Mouse (Mus musculus): ENCODE data around the gene Tpbpb. TPM values are rescaled to one million over a fixed set of nuclear protein-coding genes. Genes with fewer than 3 reads are reported as not detected.
"Not testable (repeated sequence)": the region's sequence is repeated elsewhere in the genome, so short reads cannot be mapped to it uniquely, and the experiment has no call there.

The Tpbpb gene
- polyA plus RNA-seq (2015; fragmentation: Nextera tagmentation; extraction: Ambion mirVana) = not detected in 2 replicates

- not testable (repeated sequence) for H3K4me3 ChIP-seq (replicated peaks); H3K9ac ChIP-seq; H3K9me3 ChIP-seq (replicated peaks); H3K4me1 ChIP-seq; H3K36me3 ChIP-seq; ATAC-seq (replicated peaks; ENCODE audit: low FRiP score); H3K4me2 ChIP-seq; H3K27ac ChIP-seq; H3K27me3 ChIP-seq
- 94% methylated on average over 2 of the region's 2 CpGs for WGBS
Measured at GRCm38 (mm10) chr13:60904780-60905179, at the start of gene Tpbpb. Gene Tpbpb, minus strand, starts transcription at chr13:60904880.

DNA sequence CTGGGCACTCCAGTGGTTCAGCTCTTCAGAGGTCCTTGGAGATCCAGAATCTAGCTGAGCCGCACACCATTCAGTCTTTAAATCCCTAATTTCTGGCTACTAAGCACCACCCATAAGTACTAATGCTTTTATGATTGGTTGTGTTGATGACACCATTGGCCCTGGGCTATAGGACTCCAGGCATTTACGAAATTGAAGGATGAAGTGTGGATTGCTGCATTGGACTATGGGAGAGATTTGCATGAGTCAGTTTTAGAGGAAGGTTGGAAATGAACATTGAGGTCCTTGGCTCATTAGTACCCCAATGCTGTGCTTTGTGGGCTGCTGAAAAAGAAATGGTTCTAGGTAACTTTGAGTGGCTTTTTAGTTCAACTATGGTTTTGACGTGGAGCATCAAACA is 37.2 kb upstream of the Tpbpb start, which contains the start of gene Tpbpa:
Tpbpa (minus strand) TSS at position 101 of the 400 bp plus-strand sequence.
- not testable (repeated sequence) for H3K4me1 ChIP-seq; H3K9ac ChIP-seq; H3K4me3 ChIP-seq (replicated peaks); ATAC-seq (replicated peaks; ENCODE audit: low FRiP score); H3K4me2 ChIP-seq; H3K9me3 ChIP-seq (replicated peaks); H3K27me3 ChIP-seq; H3K27ac ChIP-seq; H3K36me3 ChIP-seq
- WGBS = 80% methylated on average over 3 of the region's 3 CpGs

GRCm38 (mm10) chr13:60936500-60936901 is 31.8 kb upstream of the Tpbpb start, which contains the start of the genes Gm49391 and Ctla2a:
Gene Gm49391, minus strand, starts transcription at chr13:60936571.
Gene Ctla2a, minus strand, starts transcription at chr13:60936625.
- no peaks in the 10 kb centered on the region for H3K36me3 ChIP-seq
- H3K4me1 ChIP-seq = no peaks in the 10 kb centered on the region
- H3K27ac ChIP-seq = peak within 1 kb of the TSS; percentile 37; the same call in 1 of the 2 replicates
- H3K9me3 ChIP-seq (replicated peaks) = no peaks in the 10 kb centered on the region
- ATAC-seq (replicated peaks; ENCODE audit: low FRiP score) = peak; percentile 71
- 50% methylated on average over 5 of the region's 5 CpGs for WGBS
- no peak within 1 kb of the TSS for H3K4me3 ChIP-seq (replicated peaks)
- no peaks in the 10 kb centered on the region for H3K27me3 ChIP-seq
- H3K9ac ChIP-seq = no peak within 1 kb of the TSS
- no peak within 1 kb of the TSS for H3K4me2 ChIP-seq

DNA sequence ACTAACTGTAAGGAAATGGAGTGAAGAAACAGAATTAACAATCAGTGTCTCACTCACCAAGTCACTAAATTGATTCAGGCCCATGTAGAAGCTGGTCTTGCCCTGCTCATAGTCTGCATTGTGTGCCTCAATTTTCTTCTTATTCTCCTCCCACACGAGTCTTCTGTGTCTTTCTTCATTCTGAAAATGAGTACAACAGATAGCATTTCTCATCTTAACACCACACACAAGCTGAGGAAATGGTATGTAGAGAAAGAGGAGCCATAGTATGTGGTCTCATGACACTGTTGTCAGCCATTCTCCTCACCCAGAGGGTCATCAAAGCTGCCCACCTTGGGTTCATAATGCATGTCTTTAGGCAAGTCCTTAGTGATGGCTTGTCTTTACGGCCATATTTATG is 30.8 kb upstream of the Tpbpb start, which contains the start of gene Gm49393:
Gm49393 (minus strand) TSS at position 101 of the 400 bp plus-strand sequence.
- not testable (repeated sequence) for H3K27ac ChIP-seq; H3K36me3 ChIP-seq; H3K4me3 ChIP-seq (replicated peaks); H3K9me3 ChIP-seq (replicated peaks); H3K4me1 ChIP-seq; H3K4me2 ChIP-seq; H3K9ac ChIP-seq; ATAC-seq (replicated peaks; ENCODE audit: low FRiP score); H3K27me3 ChIP-seq
- 61% methylated on average over 2 of the region's 2 CpGs for WGBS

DNA sequence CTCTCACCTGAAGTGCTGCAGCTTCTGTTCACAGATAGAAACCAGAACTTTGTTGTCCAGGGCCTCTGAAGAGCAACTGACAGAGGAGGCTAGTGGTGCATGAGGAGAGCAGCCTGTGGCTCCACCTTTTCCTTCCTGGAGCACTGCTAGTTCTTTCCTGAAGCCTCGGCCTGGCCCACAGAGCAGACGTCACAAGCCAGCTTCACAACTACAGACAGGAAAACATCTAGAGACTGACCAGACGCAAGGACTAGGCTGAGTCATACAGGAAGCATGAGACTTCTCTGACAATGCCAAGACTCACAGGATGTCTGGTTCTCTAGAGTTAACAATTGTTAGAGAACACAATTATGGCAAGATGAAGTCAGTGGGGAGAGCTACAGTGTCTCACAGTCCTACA is 7.4 kb downstream of the Tpbpb start, which contains the start of gene Ctla2b:
Ctla2b (minus strand) TSS at position 120 of the 400 bp plus-strand sequence.
- 66% methylated on average over 3 of the region's 3 CpGs for WGBS

GRCm38 (mm10) chr13:60896794-60897193 is 7.9 kb downstream of the Tpbpb start, which contains the start of gene Gm49392:
Gene Gm49392, minus strand, starts transcription at chr13:60896894.
- H3K9ac ChIP-seq; H3K27me3 ChIP-seq; H3K27ac ChIP-seq; H3K4me3 ChIP-seq (replicated peaks); H3K4me1 ChIP-seq; H3K4me2 ChIP-seq; ATAC-seq (replicated peaks; ENCODE audit: low FRiP score); H3K9me3 ChIP-seq (replicated peaks); H3K36me3 ChIP-seq: not testable (repeated sequence)
- 85% methylated on average over 8 of the region's 8 CpGs for WGBS

More for the DNA sequence above, 7.4 kb downstream of the Tpbpb start, which contains the start of gene Ctla2b:
- Histone ChIP-seq H3K4me1 (no peaks in the 10 kb centered on the region), H3K27me3 (no peaks in the 10 kb centered on the region), H3K9ac (no peak within 1 kb of the TSS), H3K4me2 (no peak within 1 kb of the TSS), H3K36me3 (no peaks in the 10 kb centered on the region), H3K9me3 (replicated peaks) (no peaks in the 10 kb centered on the region), H3K4me3 (replicated peaks) (no peak within 1 kb of the TSS), H3K27ac (no peak within 1 kb of the TSS)
- ATAC-seq (replicated peaks; ENCODE audit: low FRiP score) = peak; percentile 64

- Histone ChIP-seq H3K4me1 (no peaks in the 10 kb centered on the region), H3K9ac (no peak overlapping the region), H3K27ac (no peak overlapping the region), H3K4me3 (replicated peaks) (no peak overlapping the region), H3K4me2 (no peak overlapping the region), H3K9me3 (replicated peaks) (no peaks in the 10 kb centered on the region), H3K27me3 (no peaks in the 10 kb centered on the region), H3K36me3 (no peaks in the 10 kb centered on the region)
- no peak for ATAC-seq (replicated peaks; ENCODE audit: low FRiP score)
Measured at GRCm38 (mm10) chr13:60895406-60896160, 9.1 kb downstream of the Tpbpb start.

DNA sequence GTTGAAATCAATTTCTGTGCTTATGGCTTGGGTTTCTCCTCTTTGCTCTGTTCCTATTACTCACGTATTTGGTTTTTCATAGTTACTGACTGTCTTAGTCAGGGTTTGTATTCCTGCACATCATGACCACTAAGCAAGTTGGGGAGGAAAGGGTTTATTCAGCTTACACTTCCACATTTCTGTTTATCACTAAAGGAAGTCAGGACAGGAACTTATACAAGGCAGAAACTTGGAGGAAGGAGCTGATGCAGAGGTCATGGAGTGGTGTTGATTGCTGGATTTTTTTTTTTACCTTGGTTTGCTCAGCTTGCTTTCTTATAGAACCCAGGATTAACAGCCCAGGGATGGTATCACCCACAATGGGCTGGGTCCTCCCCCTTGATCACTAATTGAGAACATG is 12.4 kb downstream of the Tpbpb start:
- H3K4me2 ChIP-seq = no peak overlapping the region
- 94% methylated on average over 1 of the region's 1 CpGs for WGBS
- no peaks in the 10 kb centered on the region for H3K4me1 ChIP-seq
- no peak overlapping the region for H3K4me3 ChIP-seq (replicated peaks)
- no peak overlapping the region for H3K9ac ChIP-seq
- H3K9me3 ChIP-seq (replicated peaks) = no peaks in the 10 kb centered on the region
- no peaks in the 10 kb centered on the region for H3K36me3 ChIP-seq
- ATAC-seq (replicated peaks; ENCODE audit: low FRiP score) = no peak
- no peak overlapping the region for H3K27ac ChIP-seq
- no peaks in the 10 kb centered on the region for H3K27me3 ChIP-seq

DNA sequence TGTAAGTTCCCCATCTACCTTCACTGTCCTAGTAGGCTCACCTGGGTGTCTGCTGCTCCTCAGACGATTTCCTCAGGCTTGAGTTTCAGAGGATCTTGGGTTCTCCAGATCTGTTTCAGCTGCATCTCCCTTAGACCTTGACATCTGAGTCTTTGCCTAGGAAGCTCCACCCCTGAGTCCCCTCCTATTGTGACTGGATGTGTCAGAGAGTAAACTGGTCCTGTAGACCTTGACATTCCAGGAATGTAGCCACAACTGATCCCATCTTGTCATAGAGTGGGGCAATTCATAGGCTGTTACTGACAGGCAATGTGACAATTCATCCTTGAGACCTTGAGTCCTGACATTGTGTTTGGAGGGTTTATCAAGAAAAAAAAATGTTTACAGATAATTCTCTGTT is 40.4 kb downstream of the Tpbpb start, which contains the start of gene 4930486L24Rik:
4930486L24Rik (minus strand) TSS at position 195 of the 400 bp plus-strand sequence.
- WGBS = 64% methylated on average over 1 of the region's 1 CpGs
- Histone ChIP-seq H3K27ac (no peak within 1 kb of the TSS), H3K4me1 (no peaks in the 10 kb centered on the region), H3K9ac (no peak within 1 kb of the TSS), H3K4me2 (no peak within 1 kb of the TSS), H3K36me3 (no peaks in the 10 kb centered on the region), H3K9me3 (replicated peaks) (no peaks in the 10 kb centered on the region), H3K4me3 (replicated peaks) (no peak within 1 kb of the TSS), H3K27me3 (no peaks in the 10 kb centered on the region)
- ATAC-seq (replicated peaks; ENCODE audit: low FRiP score) = no peak

Other genes starting within 250 kb of the Tpbpb start
- gene BC051665, start 118.5 kb downstream of the Tpbpb start, polyA plus RNA-seq (2015; fragmentation: Nextera tagmentation; extraction: Ambion mirVana) = not detected in 2 replicates
- not detected in 2 replicates for gene Ctsll3, start 102.0 kb downstream of the Tpbpb start, polyA plus RNA-seq (2015; fragmentation: Nextera tagmentation; extraction: Ambion mirVana)
- 0.17 TPM in 1 of 2 replicates, not detected in the other for gene 4930486L24Rik, start 40.4 kb downstream of the Tpbpb start, polyA plus RNA-seq (2015; fragmentation: Nextera tagmentation; extraction: Ambion mirVana)
- 0.35 and 0.50 TPM in 2 replicates for gene Gm49392, start 8.0 kb downstream of the Tpbpb start, polyA plus RNA-seq (2015; fragmentation: Nextera tagmentation; extraction: Ambion mirVana)
- gene Ctla2b, start 7.4 kb downstream of the Tpbpb start, polyA plus RNA-seq (2015; fragmentation: Nextera tagmentation; extraction: Ambion mirVana) = 3.9 and 4.1 TPM in 2 replicates
- gene Gm49393, start 30.7 kb upstream of the Tpbpb start, polyA plus RNA-seq (2015; fragmentation: Nextera tagmentation; extraction: Ambion mirVana) = 0.87 TPM in 1 of 2 replicates, not detected in the other
- 1.4 and 1.5 TPM in 2 replicates for gene Gm49391, start 31.7 kb upstream of the Tpbpb start, polyA plus RNA-seq (2015; fragmentation: Nextera tagmentation; extraction: Ambion mirVana)
- 30.6 and 33.5 TPM in 2 replicates for gene Ctla2a, start 31.7 kb upstream of the Tpbpb start, polyA plus RNA-seq (2015; fragmentation: Nextera tagmentation; extraction: Ambion mirVana)
- gene Tpbpa, start 37.1 kb upstream of the Tpbpb start, polyA plus RNA-seq (2015; fragmentation: Nextera tagmentation; extraction: Ambion mirVana) = not detected in 2 replicates
- gene Ctsj, start 101.1 kb upstream of the Tpbpb start, polyA plus RNA-seq (2015; fragmentation: Nextera tagmentation; extraction: Ambion mirVana) = not detected in 2 replicates
- gene Ctsq, start 135.8 kb upstream of the Tpbpb start, polyA plus RNA-seq (2015; fragmentation: Nextera tagmentation; extraction: Ambion mirVana) = not detected in 2 replicates

Data from kidney, embryonic 15.5 days (tissue).